Mouse (Mus musculus) right cerebral cortex, postnatal 4 days (tissue): ENCODE results near the gene Lrp1.
A peak's percentile ranks its signal among the peaks of the same experiment; 100 is the strongest.

Experiments
- DNase-seq: peaks from one replicate; pipeline ENCODE4 v3.0.0-alpha.2; 2022

Gene Lrp1

DNA sequence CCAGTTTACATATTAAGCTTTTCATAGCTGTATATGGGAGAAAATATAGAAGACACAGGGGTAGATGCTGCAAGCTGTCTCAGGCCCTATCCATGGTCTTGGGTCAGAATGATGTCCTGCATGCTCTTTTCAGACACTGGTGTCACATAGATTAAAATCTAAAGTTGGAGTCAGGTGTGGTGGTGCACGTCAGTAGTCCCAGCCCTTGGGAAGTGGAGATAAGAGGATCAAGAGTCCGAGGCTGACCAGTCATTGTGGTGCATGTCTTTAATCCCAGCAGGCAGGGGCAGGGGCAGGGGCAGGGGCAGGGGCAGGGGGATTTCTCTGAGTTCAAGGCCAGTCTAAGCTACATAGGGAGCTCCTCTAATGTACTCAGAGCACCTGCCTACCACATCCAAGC, 24.8 kb upstream of the Lrp1 start:
- DNase-seq = no peak

DNA sequence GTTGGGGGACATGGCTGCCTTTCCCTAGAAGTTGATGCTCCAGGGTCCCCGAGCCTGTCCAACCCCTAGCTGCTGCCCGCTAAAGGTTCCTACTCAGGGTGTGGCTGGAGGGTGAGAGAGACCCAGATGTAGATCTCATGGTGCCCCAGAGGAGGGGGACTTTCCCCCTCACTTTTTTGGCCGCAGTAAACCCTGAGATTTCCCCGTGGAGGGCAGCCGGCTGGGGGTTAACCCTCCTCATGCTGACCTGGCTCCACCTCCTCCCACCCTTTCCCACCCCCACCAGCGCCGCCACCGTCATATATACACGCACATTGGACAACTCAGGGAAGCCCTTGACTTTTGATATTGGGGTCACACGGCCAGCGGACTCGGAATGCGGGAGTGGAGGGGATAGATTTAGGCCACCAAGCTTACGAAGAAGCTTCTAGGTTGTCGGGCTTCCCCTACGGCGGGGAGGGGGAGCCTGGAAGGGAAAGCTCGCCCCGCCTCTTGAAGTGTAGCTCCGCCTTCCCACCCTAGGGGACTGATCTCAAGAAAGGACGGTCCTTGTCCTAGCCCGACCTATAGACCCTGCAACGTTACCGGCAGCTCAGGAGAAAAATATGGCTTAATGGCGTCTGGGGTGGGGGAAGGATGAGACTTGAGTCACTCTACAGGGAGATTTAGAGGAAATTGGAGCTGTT, 22.7 kb upstream of the Lrp1 start:
- DNase-seq = peak; percentile 16

DNA sequence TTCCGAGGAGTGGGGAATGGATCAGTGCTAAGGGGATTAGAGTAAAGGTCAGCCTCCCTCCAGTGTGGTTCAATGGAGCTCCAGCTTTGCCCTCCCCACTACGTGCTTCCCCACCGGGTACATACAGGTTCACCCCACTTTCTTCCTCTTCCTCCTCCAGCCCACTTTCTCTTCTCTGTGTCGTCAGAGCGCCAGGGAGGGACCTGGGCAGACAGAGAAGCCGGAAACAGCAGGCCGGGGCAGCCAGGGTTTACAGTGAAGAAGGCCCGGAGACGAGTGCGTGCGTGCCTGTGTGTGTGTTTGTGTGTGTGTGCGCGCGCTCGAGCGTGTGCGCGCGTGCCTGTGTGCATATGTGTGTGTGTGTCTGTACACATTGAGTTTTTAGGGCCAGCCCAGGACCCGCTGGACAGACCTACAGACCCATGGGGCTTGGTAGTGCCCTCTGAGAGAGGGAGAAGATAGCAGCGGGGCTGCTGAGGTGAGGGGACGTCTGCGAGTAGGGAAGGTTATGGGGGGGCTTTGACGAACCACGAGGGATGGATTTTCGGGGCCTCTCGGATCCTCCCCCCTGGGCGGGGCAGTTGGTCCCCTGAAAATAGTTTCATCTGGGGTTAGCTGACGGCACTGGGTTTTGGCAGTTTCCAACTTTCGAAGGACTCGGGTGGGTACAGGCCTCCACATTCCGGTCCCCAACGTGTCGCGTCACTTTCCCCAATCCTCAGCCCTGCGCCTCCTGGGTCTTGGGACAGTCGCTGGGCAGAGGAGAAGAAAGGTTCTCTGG, 22.0 kb upstream of the Lrp1 start, which contains the start of gene Stat6:
Stat6 (plus strand) TSS at position 215 of the 781 bp plus-strand sequence.
- peak; percentile 26 for DNase-seq

DNA sequence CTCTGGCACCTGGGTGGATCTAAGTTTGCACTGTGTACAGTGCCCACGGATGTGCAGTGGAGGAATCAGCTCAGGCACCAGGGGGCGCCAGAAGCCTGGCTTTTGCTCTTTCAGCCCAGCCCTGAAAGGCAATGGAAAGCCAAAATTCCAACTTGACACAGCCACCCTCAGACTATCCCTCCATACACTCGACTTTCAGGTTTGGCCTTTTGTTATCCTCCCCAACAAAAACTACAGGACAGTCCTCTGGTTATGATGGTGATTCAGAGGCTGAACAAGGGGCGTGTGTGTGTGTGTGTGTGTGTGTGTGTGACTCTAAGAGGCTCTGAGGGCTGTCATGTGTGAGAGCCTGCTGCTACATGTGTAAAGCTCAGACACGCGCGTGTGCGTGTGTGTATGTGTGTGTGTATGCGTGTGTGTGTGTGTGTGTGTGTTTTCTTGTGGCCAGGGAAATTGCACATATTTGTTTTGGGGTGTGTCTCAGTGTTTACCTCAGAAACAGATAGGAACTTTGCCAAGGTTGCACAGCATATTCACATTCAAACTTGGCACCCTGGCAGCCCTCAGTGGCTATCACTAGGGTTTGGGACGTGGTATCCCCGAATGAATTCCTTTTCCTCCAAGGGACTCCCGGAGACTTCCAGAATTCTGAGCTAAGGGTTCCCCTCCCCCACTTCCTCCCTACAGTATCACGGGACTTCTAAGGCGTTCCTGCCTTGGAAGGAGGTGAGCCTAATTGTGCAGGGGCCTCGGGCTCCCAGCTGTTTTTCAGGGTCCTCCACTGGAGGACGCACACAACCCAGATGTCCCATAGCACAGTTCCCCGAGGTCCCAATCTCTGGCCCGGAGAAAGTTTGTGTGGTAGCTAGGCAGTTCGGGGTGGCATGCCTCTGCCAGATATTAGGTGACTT, 21.2 kb upstream of the Lrp1 start:
- peak; percentile 93 for DNase-seq

DNA sequence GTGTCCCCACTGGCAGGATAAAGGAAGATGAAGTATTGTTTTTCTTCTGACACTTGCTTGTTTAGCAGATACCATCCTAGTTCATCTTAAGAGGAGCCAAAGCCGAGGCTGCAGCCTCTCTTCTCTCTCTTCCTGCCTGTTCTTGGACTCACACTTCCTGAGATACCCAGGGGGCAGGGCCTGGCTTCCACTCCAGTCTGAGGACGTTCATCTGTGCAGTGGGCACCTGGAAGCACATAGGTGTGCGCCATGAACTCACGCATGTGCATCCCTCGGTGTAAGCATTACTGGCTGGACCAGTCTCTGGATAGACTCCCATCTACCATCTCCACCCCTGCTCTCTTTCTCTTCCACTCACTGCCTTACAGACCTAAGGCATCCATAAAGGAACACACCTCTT, 19.5 kb upstream of the Lrp1 start:
- no peak for DNase-seq

DNA sequence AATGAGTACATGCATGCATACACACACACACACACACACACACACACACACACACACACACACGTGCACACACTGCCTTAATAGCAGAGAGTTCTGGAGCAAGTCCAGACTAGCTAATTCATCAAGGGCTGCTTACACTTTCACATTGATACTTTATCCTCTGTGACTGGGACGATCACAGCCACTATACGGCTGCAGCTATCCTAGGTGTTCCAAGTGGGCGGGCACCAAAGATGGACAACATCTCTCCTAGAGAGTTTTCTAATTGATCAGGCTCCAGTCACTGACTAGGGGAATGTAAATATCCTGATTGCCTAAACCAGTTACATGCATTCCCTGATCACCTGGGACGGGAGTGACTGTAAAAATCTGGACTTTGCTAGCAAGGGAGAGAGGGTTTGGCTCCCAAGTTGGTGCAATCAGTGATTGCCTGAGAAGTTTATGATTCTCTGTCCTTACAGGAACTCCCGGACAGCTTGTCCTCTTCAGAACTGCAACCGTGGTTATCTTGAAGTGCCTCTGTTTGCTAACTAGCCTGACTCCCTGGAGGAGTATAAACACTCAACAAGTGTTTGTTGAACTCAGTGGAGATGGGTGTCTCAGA, 11.8 kb upstream of the Lrp1 start:
- no peak for DNase-seq

DNA sequence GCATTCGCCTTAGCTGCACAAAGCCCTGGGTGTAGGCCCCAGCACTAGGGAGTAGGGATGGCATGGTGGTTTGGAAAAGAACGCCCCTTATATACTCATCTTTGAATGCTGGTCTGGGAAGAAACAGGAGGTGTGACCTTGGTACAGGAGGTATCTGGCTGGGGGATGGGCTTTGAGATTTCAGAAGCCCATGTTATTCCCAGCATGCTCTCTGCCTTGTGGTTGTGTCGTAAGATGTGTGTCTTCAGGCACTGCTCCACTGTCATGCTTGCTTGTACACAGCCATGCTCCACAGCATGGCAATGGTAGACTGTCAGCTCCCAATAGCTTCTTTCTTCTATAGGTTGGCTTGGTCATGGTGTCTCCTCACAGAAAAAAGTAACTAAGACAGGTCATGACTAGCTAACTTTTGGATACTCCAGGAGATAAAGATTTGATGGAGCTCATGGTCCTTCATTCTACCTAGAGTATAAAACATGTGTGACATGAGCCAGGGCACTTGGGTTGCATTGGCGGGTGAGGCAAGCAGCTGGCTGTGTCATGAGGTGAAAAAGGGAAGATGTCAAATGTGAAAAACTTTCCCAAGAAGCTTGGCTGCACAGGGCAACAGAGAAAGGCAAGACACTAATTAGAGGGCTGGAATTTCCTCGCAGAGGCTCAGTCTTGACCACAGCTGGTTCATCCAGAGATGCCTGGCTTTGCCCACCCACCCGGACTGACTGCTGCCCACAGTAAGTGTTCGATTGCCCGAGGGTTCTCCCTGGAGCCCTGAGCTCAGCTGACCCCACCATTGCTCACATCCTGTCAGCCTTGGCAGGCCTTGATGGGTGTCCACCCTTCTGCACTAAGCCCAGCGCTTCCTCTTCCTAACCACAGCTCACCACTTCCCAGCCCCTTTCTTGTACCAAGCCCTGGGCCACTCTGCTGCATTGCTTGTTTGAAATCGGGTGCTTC, 10.6 kb upstream of the Lrp1 start:
- no peak for DNase-seq

DNA sequence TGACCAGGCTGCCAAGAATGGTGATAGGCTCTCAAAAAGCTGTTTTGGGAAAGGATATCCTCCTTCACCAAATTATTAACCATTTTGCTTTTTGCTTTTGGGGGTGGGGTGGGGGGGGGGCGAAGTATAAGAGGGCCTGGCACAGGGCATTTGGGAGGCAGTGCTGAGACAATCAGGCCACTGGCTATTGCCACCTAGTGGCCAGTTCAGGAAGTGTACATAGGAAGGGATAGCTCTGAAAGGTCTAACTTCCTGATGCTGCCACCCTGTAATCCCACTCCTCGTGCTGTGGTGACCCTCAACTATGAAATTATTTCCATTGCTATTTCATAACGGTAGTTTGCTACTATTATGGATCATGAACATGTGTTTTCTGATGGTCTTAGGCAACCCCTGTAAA, 5.5 kb upstream of the Lrp1 start:
- DNase-seq = no peak

DNA sequence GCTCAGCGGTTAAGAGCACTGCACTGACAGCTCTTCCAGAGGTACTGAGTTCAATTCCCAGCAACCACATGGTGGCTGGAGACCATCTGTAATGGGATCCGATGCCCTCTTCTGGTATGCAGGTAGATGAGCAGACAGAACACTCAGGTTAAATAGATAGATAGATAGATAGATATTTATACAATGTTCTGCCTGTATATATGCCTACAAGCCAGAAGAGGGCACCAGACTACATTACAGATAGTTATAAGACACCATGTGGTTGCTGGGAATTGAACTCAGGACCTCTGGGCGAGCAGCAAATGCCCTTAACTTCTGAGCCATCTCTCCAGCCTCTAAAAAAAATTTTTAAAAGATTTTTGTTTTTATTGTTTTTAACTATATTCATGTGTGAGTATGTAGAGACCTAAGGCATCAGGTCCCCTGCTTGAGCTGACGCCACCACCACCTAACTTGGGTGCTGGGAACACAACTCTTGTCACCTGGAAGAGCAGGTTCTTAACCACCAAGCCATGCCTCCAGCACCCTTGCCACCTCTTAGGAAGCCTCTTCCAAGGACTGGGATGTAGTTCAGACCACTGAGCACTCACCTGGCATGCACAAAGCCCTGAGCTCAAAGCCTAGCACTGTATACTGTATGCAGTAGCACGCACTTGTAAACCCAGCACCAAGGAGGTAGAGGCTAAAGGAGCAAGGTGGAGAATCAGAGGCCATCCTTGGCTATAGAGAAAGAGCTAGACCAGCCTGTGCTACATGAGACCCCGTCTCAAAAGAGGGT, 2.7 kb upstream of the Lrp1 start:
- no peak for DNase-seq

DNA sequence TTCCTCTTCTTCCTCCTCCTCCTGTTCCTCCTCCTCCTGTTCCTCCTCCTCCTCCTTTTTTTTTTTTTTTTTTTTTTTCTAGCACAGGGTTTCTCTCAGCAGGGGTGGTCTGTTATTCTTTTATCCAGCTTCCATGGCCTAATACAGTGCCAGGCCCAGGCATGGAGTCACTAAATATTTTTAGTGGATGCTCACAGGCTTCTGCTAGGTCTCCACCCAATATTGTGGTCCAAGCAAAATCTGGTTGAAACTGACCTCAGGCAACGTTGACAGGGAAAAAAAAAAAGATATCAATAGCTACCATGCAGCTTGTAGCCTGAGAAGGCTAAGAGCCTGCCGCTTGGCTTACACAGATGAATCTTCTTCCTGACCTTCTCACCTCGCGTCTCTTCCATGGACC, 1.7 kb upstream of the Lrp1 start:
- no peak for DNase-seq

DNA sequence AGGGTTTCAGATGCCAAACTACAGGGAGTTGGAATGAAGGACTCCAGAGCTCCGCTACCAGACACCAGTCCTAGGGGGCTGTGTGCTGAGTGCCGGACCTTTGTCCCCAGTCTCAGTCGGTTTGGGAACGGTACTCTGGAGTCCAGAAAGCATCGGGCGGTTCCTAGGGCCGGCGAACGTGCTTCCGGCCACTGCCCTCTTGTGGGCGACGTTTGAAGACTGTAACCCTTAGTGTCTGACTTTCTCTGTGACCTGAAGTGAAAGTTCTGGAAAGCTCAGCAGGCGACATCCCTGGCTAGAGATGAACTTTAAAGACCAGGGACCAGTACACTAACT, 1.1 kb upstream of the Lrp1 start:
- DNase-seq = peak; percentile 29

DNA sequence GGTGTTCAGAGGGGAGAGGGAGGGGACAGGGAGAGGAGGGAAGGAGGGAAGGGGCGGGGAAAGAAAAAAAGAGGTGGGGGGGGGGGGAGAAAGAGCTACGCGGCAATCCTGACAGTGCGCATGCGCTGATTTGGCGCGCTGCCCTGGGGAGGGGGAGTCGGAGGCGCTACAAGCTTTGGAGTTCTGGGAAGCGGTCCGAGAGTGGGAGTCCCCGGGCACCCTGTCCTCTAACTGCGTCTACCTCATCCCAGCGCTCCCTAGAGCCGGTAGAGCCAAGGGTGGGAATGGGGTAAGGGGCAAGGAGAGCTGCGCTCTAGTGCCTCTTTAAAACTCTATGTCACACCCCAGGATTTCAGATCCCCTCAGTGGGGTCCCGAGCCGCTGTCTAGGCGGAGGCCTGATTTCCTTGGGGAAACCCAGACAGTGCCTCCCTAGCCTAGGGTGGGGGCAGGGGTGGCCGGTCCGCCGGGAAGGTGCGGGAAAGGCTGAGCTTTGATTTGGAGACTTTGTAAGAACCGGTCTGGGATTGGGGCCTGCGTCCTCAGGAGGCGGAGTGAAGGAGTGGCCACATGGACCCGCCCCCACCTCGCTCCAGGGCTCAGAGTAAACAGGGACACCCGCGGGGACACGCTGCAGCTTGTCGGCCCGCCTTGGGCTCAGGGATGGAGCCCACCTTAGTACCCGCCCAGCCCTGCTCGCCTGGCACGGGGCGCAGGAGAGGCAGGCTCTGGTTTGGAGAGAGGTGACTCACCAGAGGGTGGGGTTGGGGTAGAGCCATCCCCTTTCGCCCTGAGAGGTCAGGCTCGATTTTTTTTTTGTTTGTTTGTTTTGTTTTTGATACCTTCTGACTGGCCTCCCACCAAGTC, 476 bp upstream of the Lrp1 start:
- peak; percentile 98 for DNase-seq

DNA sequence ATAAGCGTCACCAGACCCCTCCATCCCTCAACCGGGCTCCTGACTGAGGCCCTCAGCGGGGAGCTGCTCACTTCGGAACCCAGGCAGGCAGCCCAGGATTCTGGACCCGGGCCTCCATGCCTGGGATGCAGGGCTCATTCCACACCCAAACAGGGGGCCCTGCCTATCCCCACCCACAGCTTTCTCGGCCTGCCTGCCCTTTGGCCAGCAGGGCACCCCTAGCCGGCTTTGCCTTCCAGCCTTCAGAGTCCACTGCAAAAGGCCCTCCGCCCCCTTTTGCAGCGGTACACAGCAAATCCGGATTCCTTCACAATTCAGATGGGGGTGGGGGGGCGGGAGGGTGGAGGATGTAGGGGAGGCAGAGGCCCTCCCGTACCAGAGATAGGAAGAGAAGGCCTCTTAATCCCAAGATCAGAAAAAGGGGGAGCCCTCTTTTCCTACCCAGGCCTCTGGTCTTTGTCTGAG, 975 bp downstream of the Lrp1 start:
- DNase-seq = peak; percentile 47

DNA sequence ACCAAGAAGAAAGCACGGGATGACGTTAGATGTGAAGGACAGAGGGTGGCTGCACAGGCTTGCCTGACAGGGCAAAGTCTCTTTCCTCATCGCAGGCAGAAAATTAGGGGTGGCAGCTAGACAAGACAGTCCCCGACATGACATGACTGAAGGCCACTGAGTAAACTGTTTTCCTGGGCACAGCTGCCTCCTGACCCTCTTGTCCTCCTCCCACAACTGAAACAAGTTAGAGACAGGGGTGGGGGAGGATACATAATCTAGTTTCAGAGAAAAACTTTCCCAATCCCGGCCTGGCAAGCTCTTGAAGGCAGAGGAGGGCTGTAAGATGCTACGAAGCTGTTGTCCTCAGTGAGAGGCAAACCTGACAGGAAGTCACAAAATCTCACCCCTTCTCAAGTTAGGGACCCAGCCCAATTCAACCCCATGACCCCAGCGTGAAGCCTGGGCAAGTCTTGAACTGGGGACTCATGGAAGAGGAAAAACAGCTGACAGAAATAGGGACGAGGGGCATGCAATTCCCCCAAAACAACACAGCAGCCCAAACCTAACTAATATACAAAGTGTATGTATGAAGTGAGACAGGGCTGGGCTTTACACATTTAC, 1.7 kb downstream of the Lrp1 start:
- no peak for DNase-seq

DNA sequence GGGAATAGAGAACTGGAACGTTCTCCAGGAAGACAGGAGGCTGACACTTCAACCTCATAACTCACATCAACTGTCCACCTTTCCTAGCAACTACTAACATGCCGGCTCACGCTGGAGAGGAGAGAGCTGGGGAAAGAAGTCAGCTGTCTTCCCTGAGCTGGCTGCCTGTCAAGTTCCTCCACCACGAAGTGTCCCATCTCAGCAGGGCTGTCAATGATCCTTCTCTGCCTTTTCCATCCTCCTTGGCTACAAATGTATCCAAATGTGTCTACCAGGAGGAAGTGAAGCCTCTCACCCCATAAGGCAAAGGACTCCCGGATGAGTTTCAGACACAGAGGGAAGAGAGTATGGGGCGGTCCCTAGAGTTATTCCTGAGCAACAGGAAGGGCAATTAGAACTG, 2.8 kb downstream of the Lrp1 start:
- DNase-seq = no peak

DNA sequence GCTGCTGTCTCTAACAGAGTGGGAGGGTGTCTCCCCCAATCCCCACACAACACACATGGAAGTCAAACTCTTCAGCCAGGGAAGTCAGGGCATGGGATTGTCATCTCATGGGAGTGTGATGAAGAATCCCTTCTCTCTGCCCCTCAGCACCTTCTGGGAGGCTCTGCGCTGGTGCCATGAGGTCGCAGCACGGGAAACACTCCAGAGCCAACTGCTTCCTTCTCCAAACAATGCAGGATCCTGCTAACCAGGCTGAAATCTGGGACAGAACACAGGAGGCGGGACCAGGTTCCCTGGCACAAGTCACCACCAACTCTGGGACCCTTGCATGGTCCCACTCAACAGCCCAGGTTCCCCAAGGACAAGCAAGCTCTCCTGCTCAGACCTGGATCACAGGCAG, 3.7 kb downstream of the Lrp1 start:
- no peak for DNase-seq

DNA sequence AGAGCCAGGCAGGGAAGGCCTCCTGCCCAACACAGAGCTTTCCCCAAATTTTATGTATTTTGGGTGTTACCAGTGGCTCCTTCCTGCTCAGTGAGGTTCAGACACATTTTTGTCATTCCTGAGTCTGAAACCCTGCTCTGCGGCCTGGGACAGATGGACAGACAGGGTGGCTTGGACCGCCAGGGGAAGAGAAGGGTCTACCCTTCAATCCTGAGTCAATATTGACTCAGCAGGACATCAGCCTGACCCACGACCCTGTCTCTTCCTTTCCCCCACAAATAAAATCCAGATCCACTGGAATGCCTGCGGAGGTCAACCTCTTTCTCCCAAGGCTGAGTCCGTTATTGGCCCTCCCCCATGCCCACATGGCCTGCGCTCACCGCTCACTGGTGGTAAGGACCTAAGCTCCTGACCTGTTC, 4.7 kb downstream of the Lrp1 start:
- DNase-seq = no peak

DNA sequence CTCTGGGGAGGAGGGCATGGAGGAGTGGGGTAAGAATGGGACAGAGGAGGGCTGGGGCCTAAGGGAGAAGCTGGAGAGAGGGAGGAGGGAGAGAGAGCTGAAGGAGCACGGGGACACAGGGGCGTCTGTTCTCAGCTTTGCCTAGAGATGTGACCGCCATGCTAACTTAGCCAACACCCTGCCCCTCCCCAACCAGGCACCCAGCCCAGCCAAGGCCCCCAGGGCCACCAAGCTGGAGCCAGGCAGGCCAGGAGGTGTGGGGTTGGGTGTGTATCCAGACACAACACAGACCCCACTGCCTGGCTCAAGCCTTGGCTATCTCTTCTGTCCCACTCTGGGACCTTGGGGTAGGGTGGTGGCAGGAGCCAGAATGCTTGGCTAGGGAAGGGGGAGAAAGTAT, 5.4 kb downstream of the Lrp1 start:
- no peak for DNase-seq

DNA sequence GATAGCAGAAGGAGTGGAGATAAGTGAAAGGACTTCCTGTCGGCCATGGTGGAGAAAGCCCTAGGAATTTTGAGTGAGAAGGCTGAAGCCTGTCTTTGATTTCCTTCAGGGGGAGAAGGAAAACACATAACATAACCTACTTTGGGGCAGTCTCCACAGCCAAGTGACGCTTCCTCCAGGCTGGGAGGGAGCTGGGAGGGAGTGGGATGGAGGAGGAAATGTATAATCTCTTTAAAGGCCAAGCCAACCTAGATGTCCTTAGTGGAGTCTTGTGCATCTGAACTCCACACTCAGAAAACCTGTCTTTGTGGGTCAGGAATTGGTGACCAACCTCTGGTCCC, 5.9 kb downstream of the Lrp1 start:
- DNase-seq = no peak
